Mouse (Mus musculus): ENCODE measurements around the gene Pde4d. TPM values are rescaled to one million over a fixed set of nuclear protein-coding genes. Genes with fewer than 3 reads are reported as not detected.
A peak's percentile ranks its signal among the peaks of the same experiment; 100 is the strongest.

The Pde4d gene
- polyA plus RNA-seq, 1 experiment from 2014 or later: 14.6 TPM

DNA sequence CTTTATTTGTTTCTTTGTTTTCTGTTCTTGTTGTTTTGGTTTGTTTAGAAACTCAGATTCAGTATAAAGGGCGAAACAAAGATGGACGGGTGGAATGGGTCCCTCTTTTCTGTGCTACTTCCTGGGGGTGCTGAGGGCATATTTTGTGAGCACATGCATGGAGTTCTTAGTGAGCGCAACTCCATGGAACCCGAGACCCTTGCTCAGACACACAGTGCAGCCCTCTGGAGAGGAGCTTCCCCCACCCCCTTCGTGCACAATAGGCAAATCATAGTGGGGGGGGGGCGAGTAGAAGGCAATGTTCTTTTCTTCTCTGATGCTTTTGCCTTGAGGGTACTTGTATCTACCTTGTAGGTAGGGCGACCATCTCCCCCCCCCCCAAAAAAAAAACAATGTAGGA lies 1325.0 kb downstream of the Pde4d start:
- no peak overlapping the region for H3K27ac ChIP-seq (replicated peaks; ENCODE audit: low read depth, low read length)
- 36% methylated on average over 7 of the region's 7 CpGs for WGBS
- no peak for ATAC-seq (replicated peaks; ENCODE audit: insufficient number of reproducible peaks, low FRiP score, low TSS enrichment, low read depth)

GRCm38 (mm10) chr13:109775197-109775596 lies 1325.4 kb downstream of the Pde4d start:
- peaks cover 2% of the 10 kb centered on the region; the same call in 1 of the 2 replicates for H3K4me1 ChIP-seq (ENCODE audit: control insufficient read depth, insufficient read depth, low read length)
- 15% methylated on average over 5 of the region's 5 CpGs for WGBS
- no peak for ATAC-seq (replicated peaks; ENCODE audit: insufficient number of reproducible peaks, low FRiP score, low TSS enrichment, low read depth)
- no peaks in the 10 kb centered on the region for H3K36me3 ChIP-seq (replicated peaks; ENCODE audit: control insufficient read depth, insufficient read depth, low read depth, low read length)
- no peak for DNase-seq (ENCODE audit: low spot score)
- no peak overlapping the region for H3K4me2 ChIP-seq (ENCODE audit: low read depth, low read length)
- H3K4me3 ChIP-seq (ENCODE audit: low read depth, low read length): no peak overlapping the region
- H3K9me3 ChIP-seq (replicated peaks; ENCODE audit: control insufficient read depth, low read length): no peaks in the 10 kb centered on the region
- H3K9ac ChIP-seq (replicated peaks; ENCODE audit: low read length): no peak overlapping the region
- no peaks in the 10 kb centered on the region for H3K27me3 ChIP-seq (ENCODE audit: control insufficient read depth, insufficient read depth, low read length)
- no peak overlapping the region for H3K27ac ChIP-seq (replicated peaks; ENCODE audit: low read depth, low read length)

More for the DNA sequence above, 1325.0 kb downstream of the Pde4d start:
- Histone ChIP-seq H3K9ac (replicated peaks; ENCODE audit: low read length) (no peak overlapping the region), H3K4me2 (ENCODE audit: low read depth, low read length) (no peak overlapping the region), H3K36me3 (replicated peaks; ENCODE audit: control insufficient read depth, insufficient read depth, low read depth, low read length) (no peaks in the 10 kb centered on the region), H3K9me3 (replicated peaks; ENCODE audit: control insufficient read depth, low read length) (no peaks in the 10 kb centered on the region), H3K4me1 (ENCODE audit: control insufficient read depth, insufficient read depth, low read length) (peaks cover 2% of the 10 kb centered on the region; the same call in 1 of the 2 replicates), H3K4me3 (ENCODE audit: low read depth, low read length) (no peak overlapping the region), H3K27me3 (ENCODE audit: control insufficient read depth, insufficient read depth, low read length) (no peaks in the 10 kb centered on the region)
- no peak for DNase-seq (ENCODE audit: low spot score)

- Histone ChIP-seq H3K9ac (replicated peaks; ENCODE audit: low read length) (no peak overlapping the region), H3K27ac (replicated peaks; ENCODE audit: low read depth, low read length) (no peak overlapping the region), H3K4me3 (ENCODE audit: low read depth, low read length) (no peak overlapping the region), H3K9me3 (replicated peaks; ENCODE audit: control insufficient read depth, low read length) (no peaks in the 10 kb centered on the region), H3K4me1 (ENCODE audit: control insufficient read depth, insufficient read depth, low read length) (peaks cover 2% of the 10 kb centered on the region; the same call in 1 of the 2 replicates), H3K4me2 (ENCODE audit: low read depth, low read length) (peak overlapping the region; percentile 16), H3K36me3 (replicated peaks; ENCODE audit: control insufficient read depth, insufficient read depth, low read depth, low read length) (no peaks in the 10 kb centered on the region), H3K27me3 (ENCODE audit: control insufficient read depth, insufficient read depth, low read length) (no peaks in the 10 kb centered on the region)
- DNase-seq (ENCODE audit: low spot score) (peak; percentile 97), ATAC-seq (replicated peaks; ENCODE audit: insufficient number of reproducible peaks, low FRiP score, low TSS enrichment, low read depth) (peak; percentile 83)
- WGBS: 3% methylated on average over 11 of the region's 11 CpGs
Observed at GRCm38 (mm10) chr13:109776116-109776515, 1326.4 kb downstream of the Pde4d start.

- Histone ChIP-seq H3K9ac (replicated peaks; ENCODE audit: low read length) (no peak overlapping the region), H3K4me1 (ENCODE audit: control insufficient read depth, insufficient read depth, low read length) (peaks cover 2% of the 10 kb centered on the region; the same call in 1 of the 2 replicates), H3K4me3 (ENCODE audit: low read depth, low read length) (no peak overlapping the region), H3K9me3 (replicated peaks; ENCODE audit: control insufficient read depth, low read length) (no peaks in the 10 kb centered on the region), H3K27me3 (ENCODE audit: control insufficient read depth, insufficient read depth, low read length) (no peaks in the 10 kb centered on the region), H3K27ac (replicated peaks; ENCODE audit: low read depth, low read length) (no peak overlapping the region), H3K36me3 (replicated peaks; ENCODE audit: control insufficient read depth, insufficient read depth, low read depth, low read length) (no peaks in the 10 kb centered on the region), H3K4me2 (ENCODE audit: low read depth, low read length) (no peak overlapping the region)
- 10% methylated on average over 3 of the region's 3 CpGs for WGBS
- DNase-seq (ENCODE audit: low spot score) (no peak), ATAC-seq (replicated peaks; ENCODE audit: insufficient number of reproducible peaks, low FRiP score, low TSS enrichment, low read depth) (no peak)
Observed at GRCm38 (mm10) chr13:109776995-109777394, 1327.2 kb downstream of the Pde4d start.

- whole genome bisulfite sequencing: 72% methylated on average over 5 of the region's 5 CpGs
- H3K27me3 ChIP-seq (ENCODE audit: control insufficient read depth, insufficient read depth, low read length): no peaks in the 10 kb centered on the region
Observed at GRCm38 (mm10) chr13:109777441-109777840, 1327.7 kb downstream of the Pde4d start.

DNA sequence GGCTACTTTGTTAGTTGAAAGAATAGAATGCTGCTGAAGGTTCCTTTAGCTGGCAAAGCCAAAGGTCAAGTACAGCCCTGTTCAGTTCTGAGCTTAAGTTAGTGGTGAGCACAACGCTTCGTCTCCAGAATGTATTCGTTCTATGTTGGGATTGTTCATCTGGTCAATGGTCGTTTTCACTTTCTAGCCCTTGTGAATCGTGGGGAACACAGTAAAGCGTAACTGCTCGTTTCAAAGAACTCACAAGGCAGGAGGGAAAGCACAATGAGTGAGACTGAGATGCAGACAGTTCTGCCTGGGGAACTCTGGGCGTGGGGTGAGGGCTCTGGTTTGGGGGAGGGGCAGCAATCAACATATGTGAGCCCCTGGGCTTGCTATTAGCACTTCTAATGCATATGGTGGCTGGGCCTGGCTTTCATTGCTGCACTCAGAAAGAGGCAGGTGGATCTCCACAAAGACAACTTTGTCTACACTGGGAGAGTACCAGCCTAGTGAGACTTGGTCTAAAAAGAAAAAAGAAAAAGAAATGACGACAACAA lies 1328.6 kb downstream of the Pde4d start:
- Histone ChIP-seq H3K4me2 (ENCODE audit: low read depth, low read length) (no peak overlapping the region), H3K9ac (replicated peaks; ENCODE audit: low read length) (no peak overlapping the region), H3K4me3 (ENCODE audit: low read depth, low read length) (no peak overlapping the region), H3K27me3 (ENCODE audit: control insufficient read depth, insufficient read depth, low read length) (no peaks in the 10 kb centered on the region), H3K27ac (replicated peaks; ENCODE audit: low read depth, low read length) (no peak overlapping the region), H3K4me1 (ENCODE audit: control insufficient read depth, insufficient read depth, low read length) (peaks cover 2% of the 10 kb centered on the region; the same call in 1 of the 2 replicates), H3K36me3 (replicated peaks; ENCODE audit: control insufficient read depth, insufficient read depth, low read depth, low read length) (no peaks in the 10 kb centered on the region), H3K9me3 (replicated peaks; ENCODE audit: control insufficient read depth, low read length) (no peaks in the 10 kb centered on the region)
- no peak for DNase-seq (ENCODE audit: low spot score)
- WGBS: 33% methylated on average over 9 of the region's 9 CpGs
- ATAC-seq (replicated peaks; ENCODE audit: insufficient number of reproducible peaks, low FRiP score, low TSS enrichment, low read depth): no peak

More at GRCm38 (mm10) chr13:109777441-109777840, 1327.7 kb downstream of the Pde4d start:
- H3K4me3 ChIP-seq (ENCODE audit: low read depth, low read length): no peak overlapping the region
- H3K36me3 ChIP-seq (replicated peaks; ENCODE audit: control insufficient read depth, insufficient read depth, low read depth, low read length): no peaks in the 10 kb centered on the region
- peaks cover 2% of the 10 kb centered on the region; the same call in 1 of the 2 replicates for H3K4me1 ChIP-seq (ENCODE audit: control insufficient read depth, insufficient read depth, low read length)
- H3K9ac ChIP-seq (replicated peaks; ENCODE audit: low read length): no peak overlapping the region
- no peak overlapping the region for H3K4me2 ChIP-seq (ENCODE audit: low read depth, low read length)
- H3K27ac ChIP-seq (replicated peaks; ENCODE audit: low read depth, low read length): no peak overlapping the region
- DNase-seq (ENCODE audit: low spot score) (no peak), ATAC-seq (replicated peaks; ENCODE audit: insufficient number of reproducible peaks, low FRiP score, low TSS enrichment, low read depth) (no peak)
- no peaks in the 10 kb centered on the region for H3K9me3 ChIP-seq (replicated peaks; ENCODE audit: control insufficient read depth, low read length)

DNA sequence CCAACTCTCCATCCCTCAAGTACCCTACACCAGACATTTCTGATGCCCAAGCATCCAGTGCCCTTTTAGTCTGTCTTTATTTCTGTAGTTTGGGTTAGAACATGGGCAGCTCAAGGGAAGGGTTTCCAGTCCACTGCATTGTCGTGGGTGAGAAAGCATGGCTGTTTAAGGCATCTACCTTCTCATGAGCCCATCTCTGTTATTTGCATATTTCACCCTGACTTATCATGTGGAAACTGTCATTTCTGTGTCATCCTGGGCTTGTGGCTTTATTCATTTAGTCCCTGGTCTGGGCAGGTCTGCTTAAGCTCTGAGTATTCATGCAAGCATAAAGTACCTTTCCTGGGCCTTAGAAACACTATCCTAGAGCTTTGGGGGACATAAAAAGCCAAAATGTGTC lies 1331.7 kb downstream of the Pde4d start:
- Histone ChIP-seq H3K27me3 (ENCODE audit: control insufficient read depth, insufficient read depth, low read length) (no peaks in the 10 kb centered on the region), H3K27ac (replicated peaks; ENCODE audit: low read depth, low read length) (no peak overlapping the region), H3K36me3 (replicated peaks; ENCODE audit: control insufficient read depth, insufficient read depth, low read depth, low read length) (no peaks in the 10 kb centered on the region), H3K9me3 (replicated peaks; ENCODE audit: control insufficient read depth, low read length) (no peaks in the 10 kb centered on the region), H3K4me1 (ENCODE audit: control insufficient read depth, insufficient read depth, low read length) (peaks cover 2% of the 10 kb centered on the region; the same call in 1 of the 2 replicates), H3K4me2 (ENCODE audit: low read depth, low read length) (no peak overlapping the region), H3K9ac (replicated peaks; ENCODE audit: low read length) (no peak overlapping the region), H3K4me3 (ENCODE audit: low read depth, low read length) (no peak overlapping the region)
- no peak for DNase-seq (ENCODE audit: low spot score)
- 86% methylated on average over 1 of the region's 1 CpGs for WGBS
- no peak for ATAC-seq (replicated peaks; ENCODE audit: insufficient number of reproducible peaks, low FRiP score, low TSS enrichment, low read depth)

DNA sequence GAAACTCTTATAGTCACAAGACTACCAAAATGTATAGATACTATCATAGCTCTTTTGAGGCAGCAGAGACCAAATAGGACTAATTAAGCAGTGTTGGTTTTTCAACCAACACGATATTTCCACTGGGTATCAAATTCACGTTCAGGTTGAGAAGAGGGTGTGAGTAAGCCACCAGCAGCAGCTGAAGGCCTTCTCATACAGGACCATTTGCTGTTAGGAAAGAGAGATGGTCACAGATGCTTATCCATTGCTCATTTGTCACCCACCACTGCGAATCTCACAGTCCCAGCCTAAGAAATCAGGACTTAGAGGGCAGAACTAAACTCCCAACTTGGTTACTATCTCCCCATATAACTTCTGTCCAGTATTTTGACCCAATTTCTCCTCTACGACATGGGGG lies 1338.9 kb downstream of the Pde4d start:
- no peaks in the 10 kb centered on the region for H3K36me3 ChIP-seq (replicated peaks; ENCODE audit: control insufficient read depth, insufficient read depth, low read depth, low read length)
- no peak overlapping the region for H3K4me3 ChIP-seq (ENCODE audit: low read depth, low read length)
- H3K9me3 ChIP-seq (replicated peaks; ENCODE audit: control insufficient read depth, low read length): no peaks in the 10 kb centered on the region
- H3K4me2 ChIP-seq (ENCODE audit: low read depth, low read length): no peak overlapping the region
- no peak for ATAC-seq (replicated peaks; ENCODE audit: insufficient number of reproducible peaks, low FRiP score, low TSS enrichment, low read depth)
- no peaks in the 10 kb centered on the region for H3K27me3 ChIP-seq (ENCODE audit: control insufficient read depth, insufficient read depth, low read length)
- no peaks in the 10 kb centered on the region for H3K4me1 ChIP-seq (ENCODE audit: control insufficient read depth, insufficient read depth, low read length)
- no peak for DNase-seq (ENCODE audit: low spot score)
- WGBS: 85% methylated on average over 4 of the region's 4 CpGs
- H3K9ac ChIP-seq (replicated peaks; ENCODE audit: low read length): no peak overlapping the region
- H3K27ac ChIP-seq (replicated peaks; ENCODE audit: low read depth, low read length): no peak overlapping the region

Data from embryonic facial prominence, embryonic 11.5 days (tissue).